In genomic region chr3:134602919-134603318, GRCm38 (mm10) we compare ENCODE assay signal across 25 mouse cellular contexts.
DNase-seq lines count a peak whose midpoint lies in the region; ATAC-seq and TF ChIP-seq lines count a peak whose summit lies in the region.
"Had no signal": no experiment of that assay in that cellular context is flagged by ENCODE, and none has a peak within 500 bp of the region (broad histone marks: within the 10 kb centered on the region; RNA-seq: fewer than 3 reads in every experiment).

No protein-coding gene starts in this region.

- WGBS in hindbrain, embryonic 14.5 days: 21% methylated on average over 4 of the region's 4 CpGs
- WGBS in hindbrain, embryonic 13.5 days: 21% methylated on average over 4 of the region's 4 CpGs
- WGBS in limb, embryonic 14.5 days: 42% methylated on average over 4 of the region's 4 CpGs
- WGBS in limb, embryonic 10.5 days: 86% methylated on average over 4 of the region's 4 CpGs

- peak; percentile 38 to 66 for DNase-seq in cerebellum, postnatal 14 days
- no peak for DNase-seq in cerebellum, adult 11-12 months
- peak; percentile 47 for DNase-seq in hindbrain, embryonic 14.5 days (ENCODE audit: low spot score)
- DNase-seq in limb, embryonic 14.5 days (ENCODE audit: low spot score): peak; percentile 22
- no peak for DNase-seq in limb, embryonic 10.5 days (ENCODE audit: low spot score)
- peak; percentile 84 for DNase-seq in retina, postnatal 1 day
- no peak for DNase-seq in retina, embryonic 14.5 days (ENCODE audit: low spot score)
- DNase-seq: embryo, embryonic 11 days; gastrocnemius, postnatal 25 days; heart, adult 2 months; liver, embryonic 13.5 days; spleen, adult 18-20 months; thymus, postnatal 25 days had no signal

- H3K9me3 ChIP-seq in hindbrain, embryonic 14.5 days (ENCODE audit: control insufficient read depth, low read length): no peaks in the 10 kb centered on the region
- H3K9me3 ChIP-seq in hindbrain, embryonic 13.5 days: no peaks in the 10 kb centered on the region
- H3K9me3 ChIP-seq in limb, embryonic 14.5 days (ENCODE audit: control insufficient read depth, low read length): no peaks in the 10 kb centered on the region
- H3K9me3 ChIP-seq in limb, embryonic 10.5 days (replicated peaks): no peaks in the 10 kb centered on the region
- H3K9me3 ChIP-seq: forebrain, embryonic 13.5 days; heart, embryonic 15.5 days; intestine, embryonic 15.5 days; kidney, embryonic 15.5 days; limb, embryonic 12.5 days; liver, embryonic 13.5 days; megakaryocyte, embryonic 14.5 days; neural tube, embryonic 12.5 days had no signal

- H3K9ac ChIP-seq in hindbrain, embryonic 14.5 days: no peak overlapping the region
- H3K9ac ChIP-seq in hindbrain, embryonic 13.5 days: no peak overlapping the region
- no peak overlapping the region for H3K9ac ChIP-seq in limb, embryonic 14.5 days (ENCODE audit: low read depth, low read length, severe bottlenecking)
- H3K9ac ChIP-seq: forebrain, embryonic 13.5 days; heart, embryonic 15.5 days; intestine, embryonic 15.5 days; kidney, embryonic 15.5 days; limb, embryonic 12.5 days; liver, embryonic 13.5 days; neural tube, embryonic 12.5 days had no signal

- no peak overlapping the region for H3K4me3 ChIP-seq in hindbrain, embryonic 14.5 days (replicated peaks; ENCODE audit: low read length)
- H3K4me3 ChIP-seq in hindbrain, embryonic 13.5 days: no peak overlapping the region
- H3K4me3 ChIP-seq in limb, embryonic 14.5 days (replicated peaks; ENCODE audit: low read length): no peak overlapping the region
- H3K4me3 ChIP-seq in limb, embryonic 10.5 days: no peak overlapping the region
- H3K4me3 ChIP-seq: forebrain, embryonic 13.5 days; heart, adult 2 months; heart, embryonic 15.5 days; intestine, embryonic 15.5 days; kidney, embryonic 15.5 days; layer of hippocampus, adult 2 months; left cerebral cortex, adult 2 months; limb, embryonic 12.5 days; liver, embryonic 13.5 days; megakaryocyte, embryonic 14.5 days; neural tube, embryonic 12.5 days had no signal

- TF ChIP-seq POLR2A in limb, embryonic 14.5 days (IDR thresholded peaks at IDR 0.05; ENCODE audit: borderline replicate concordance, extremely low read depth, insufficient read depth, insufficient read length): no peak

- no peak overlapping the region for H3K4me2 ChIP-seq in hindbrain, embryonic 14.5 days (replicated peaks)
- H3K4me2 ChIP-seq in hindbrain, embryonic 13.5 days: no peak overlapping the region
- H3K4me2 ChIP-seq in limb, embryonic 14.5 days (replicated peaks; ENCODE audit: low read depth, low read length, severe bottlenecking): no peak overlapping the region
- H3K4me2 ChIP-seq: forebrain, embryonic 13.5 days; heart, embryonic 15.5 days; intestine, embryonic 15.5 days; kidney, embryonic 15.5 days; limb, embryonic 12.5 days; liver, embryonic 13.5 days; neural tube, embryonic 12.5 days had no signal

- no peak overlapping the region for H3K27ac ChIP-seq in hindbrain, embryonic 14.5 days
- no peak overlapping the region for H3K27ac ChIP-seq in hindbrain, embryonic 13.5 days
- H3K27ac ChIP-seq in limb, embryonic 14.5 days (replicated peaks; ENCODE audit: low read depth, low read length): no peak overlapping the region
- H3K27ac ChIP-seq in limb, embryonic 10.5 days: no peak overlapping the region
- H3K27ac ChIP-seq: forebrain, embryonic 13.5 days; heart, adult 2 months; heart, embryonic 15.5 days; intestine, embryonic 15.5 days; kidney, embryonic 15.5 days; layer of hippocampus, adult 2 months; left cerebral cortex, adult 2 months; limb, embryonic 12.5 days; liver, embryonic 13.5 days; neural tube, embryonic 12.5 days had no signal

- ATAC-seq in hindbrain, embryonic 14.5 days (ENCODE audit: low FRiP score): no peak
- no peak for ATAC-seq in hindbrain, embryonic 13.5 days (ENCODE audit: low FRiP score)
- no peak for ATAC-seq in limb, embryonic 14.5 days (ENCODE audit: low FRiP score, low read depth)
- ATAC-seq: forebrain, embryonic 13.5 days; intestine, embryonic 15.5 days; lung, postnatal 0 days had no signal

- H3K4me1 ChIP-seq in hindbrain, embryonic 14.5 days (replicated peaks; ENCODE audit: control insufficient read depth, insufficient read depth, low read length): peaks cover 6% of the 10 kb centered on the region; the same call in 1 of the 2 replicates
- peaks cover 9% of the 10 kb centered on the region for H3K4me1 ChIP-seq in hindbrain, embryonic 13.5 days (replicated peaks)
- H3K4me1 ChIP-seq in limb, embryonic 14.5 days (ENCODE audit: control insufficient read depth, insufficient read depth, low read length): peaks cover 3% of the 10 kb centered on the region; the same call in 1 of the 2 replicates
- peaks cover 6% of the 10 kb centered on the region for H3K4me1 ChIP-seq in limb, embryonic 10.5 days
- H3K4me1 ChIP-seq: heart, embryonic 15.5 days; intestine, embryonic 15.5 days; kidney, embryonic 15.5 days; liver, embryonic 13.5 days; megakaryocyte, embryonic 14.5 days had no signal

- H3K27me3 ChIP-seq in hindbrain, embryonic 14.5 days (ENCODE audit: control insufficient read depth, insufficient read depth, low read length): no peaks in the 10 kb centered on the region
- no peaks in the 10 kb centered on the region for H3K27me3 ChIP-seq in hindbrain, embryonic 13.5 days
- no peaks in the 10 kb centered on the region for H3K27me3 ChIP-seq in limb, embryonic 14.5 days (ENCODE audit: control insufficient read depth, insufficient read depth, low read length)
- H3K27me3 ChIP-seq in limb, embryonic 10.5 days (ENCODE audit: low read depth, poor library complexity, severe bottlenecking): no peaks in the 10 kb centered on the region
- H3K27me3 ChIP-seq: CH12.LX; forebrain, embryonic 13.5 days; heart, embryonic 15.5 days; intestine, embryonic 15.5 days; kidney, embryonic 15.5 days; limb, embryonic 12.5 days; liver, embryonic 13.5 days; megakaryocyte, embryonic 14.5 days; neural tube, embryonic 12.5 days had no signal

- H3K36me3 ChIP-seq in hindbrain, embryonic 14.5 days (replicated peaks; ENCODE audit: control insufficient read depth, insufficient read depth): no peaks in the 10 kb centered on the region
- H3K36me3 ChIP-seq in hindbrain, embryonic 13.5 days: no peaks in the 10 kb centered on the region
- H3K36me3 ChIP-seq in limb, embryonic 14.5 days (ENCODE audit: control insufficient read depth, insufficient read depth, low read length): no peaks in the 10 kb centered on the region
- H3K36me3 ChIP-seq in limb, embryonic 10.5 days: no peaks in the 10 kb centered on the region
- H3K36me3 ChIP-seq: heart, embryonic 15.5 days; intestine, embryonic 15.5 days; kidney, embryonic 15.5 days; limb, embryonic 12.5 days; liver, embryonic 13.5 days; neural tube, embryonic 12.5 days had no signal

Comparison
In these comparisons a context has a peak if more than half of its experiments do, and no peak if none do; other contexts are left out.
1. DNase-seq: peak in cerebellum, postnatal 14 days (2 of 2), hindbrain, embryonic 14.5 days (single experiment), limb, embryonic 14.5 days (single experiment) and retina, postnatal 1 day (single experiment); none in cerebellum, adult 11-12 months (single experiment), limb, embryonic 10.5 days (single experiment) and retina, embryonic 14.5 days (single experiment).